Mouse (Mus musculus): ENCODE measurements at regions not wholly inside any gene's neighbourhood (a gene's known extent, or its start where the extent isn't known, plus 50 kb on each side); places are given as distances from the start of the nearest gene placed in this dataset.

DNA sequence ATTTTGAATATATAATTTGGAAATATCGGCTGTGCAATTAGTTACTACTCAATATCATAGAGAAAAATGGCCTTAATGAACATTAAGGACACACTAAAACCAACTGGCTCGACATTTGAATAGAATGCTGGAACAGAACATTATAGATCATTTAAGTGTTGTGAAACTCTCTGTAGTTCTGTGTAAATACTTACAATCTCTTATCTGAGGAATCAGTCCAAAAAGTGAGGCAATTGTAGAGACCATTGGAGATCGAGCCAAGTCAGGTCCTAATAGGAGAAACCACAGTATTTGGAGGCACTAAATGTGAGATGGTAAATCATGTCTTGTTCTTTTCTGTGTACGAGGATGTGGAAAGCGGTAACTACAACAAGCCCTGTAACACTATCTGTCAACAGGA lies 308.6 kb upstream of the Pitx2 start:
- ATAC-seq (ENCODE audit: low read depth) = no peak
- Histone ChIP-seq H3K36me3 (ENCODE audit: control insufficient read depth, insufficient read depth, low read length) (no peaks in the 10 kb centered on the region), H3K27me3 (ENCODE audit: control insufficient read depth, insufficient read depth, low read depth, low read length) (no peaks in the 10 kb centered on the region), H3K4me1 (replicated peaks; ENCODE audit: control insufficient read depth, insufficient read depth, low read length) (no peaks in the 10 kb centered on the region), H3K27ac (ENCODE audit: low read length) (no peak overlapping the region), H3K4me2 (ENCODE audit: low read depth, low read length) (no peak overlapping the region), H3K9ac (ENCODE audit: low read length) (no peak overlapping the region), H3K4me3 (ENCODE audit: low read length) (no peak overlapping the region), H3K9me3 (ENCODE audit: control insufficient read depth, low read length) (no peaks in the 10 kb centered on the region)
- 67% methylated on average over 5 of the region's 5 CpGs for WGBS

DNA sequence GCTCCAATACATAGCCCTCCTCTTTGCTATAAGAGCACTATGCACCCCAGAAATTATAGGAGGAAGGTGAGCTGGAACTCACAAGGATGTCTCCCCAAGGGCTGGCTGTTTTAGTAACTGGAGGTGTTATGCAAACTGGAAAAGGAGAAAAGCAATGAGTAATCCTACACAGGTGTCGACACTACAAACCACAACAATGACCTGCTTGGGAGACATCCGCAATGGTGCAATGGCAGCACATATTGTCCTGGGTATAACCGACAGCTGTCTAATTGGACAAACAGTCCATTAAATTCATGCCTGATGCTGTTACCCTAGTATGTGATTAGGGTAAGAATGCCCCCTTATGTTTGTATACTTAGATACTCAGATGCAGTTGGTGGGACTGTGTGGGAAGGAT lies 303.1 kb upstream of the Pitx2 start:
- Histone ChIP-seq H3K4me3 (ENCODE audit: low read length) (no peak overlapping the region), H3K4me2 (ENCODE audit: low read depth, low read length) (no peak overlapping the region), H3K4me1 (replicated peaks; ENCODE audit: control insufficient read depth, insufficient read depth, low read length) (no peaks in the 10 kb centered on the region), H3K9ac (ENCODE audit: low read length) (no peak overlapping the region), H3K36me3 (ENCODE audit: control insufficient read depth, insufficient read depth, low read length) (no peaks in the 10 kb centered on the region), H3K27me3 (ENCODE audit: control insufficient read depth, insufficient read depth, low read depth, low read length) (no peaks in the 10 kb centered on the region), H3K27ac (ENCODE audit: low read length) (no peak overlapping the region), H3K9me3 (ENCODE audit: control insufficient read depth, low read length) (no peaks in the 10 kb centered on the region)
- 93% methylated on average over 3 of the region's 3 CpGs for WGBS
- no peak for ATAC-seq (ENCODE audit: low read depth)

DNA sequence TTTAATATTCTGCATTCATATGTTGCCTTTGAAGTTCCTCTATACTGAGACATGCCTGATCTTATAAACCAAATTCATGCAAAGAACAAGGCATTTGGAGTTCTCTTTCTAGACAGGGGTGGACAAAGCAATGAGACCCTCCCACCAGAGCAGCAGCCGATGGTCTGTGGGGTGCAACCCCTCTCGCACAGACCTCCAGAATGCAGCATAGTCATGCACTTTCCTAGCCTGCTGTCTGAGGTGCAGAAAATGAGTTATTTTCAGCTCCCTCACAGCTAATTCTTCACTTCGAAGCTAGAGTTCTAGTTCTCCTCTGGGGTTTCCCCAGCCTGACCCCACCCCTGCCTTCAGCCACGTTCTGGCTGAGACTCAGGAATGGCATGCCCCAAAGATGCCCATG lies 288.6 kb upstream of the Pitx2 start:
- Histone ChIP-seq H3K9ac (ENCODE audit: low read length) (no peak overlapping the region), H3K4me2 (ENCODE audit: low read depth, low read length) (no peak overlapping the region), H3K36me3 (ENCODE audit: control insufficient read depth, insufficient read depth, low read length) (no peaks in the 10 kb centered on the region), H3K4me1 (replicated peaks; ENCODE audit: control insufficient read depth, insufficient read depth, low read length) (no peaks in the 10 kb centered on the region), H3K27me3 (ENCODE audit: control insufficient read depth, insufficient read depth, low read depth, low read length) (no peaks in the 10 kb centered on the region), H3K27ac (ENCODE audit: low read length) (no peak overlapping the region), H3K4me3 (ENCODE audit: low read length) (no peak overlapping the region), H3K9me3 (ENCODE audit: control insufficient read depth, low read length) (no peaks in the 10 kb centered on the region)
- WGBS = 31% methylated on average over 4 of the region's 4 CpGs
- ATAC-seq (ENCODE audit: low read depth) = no peak

DNA sequence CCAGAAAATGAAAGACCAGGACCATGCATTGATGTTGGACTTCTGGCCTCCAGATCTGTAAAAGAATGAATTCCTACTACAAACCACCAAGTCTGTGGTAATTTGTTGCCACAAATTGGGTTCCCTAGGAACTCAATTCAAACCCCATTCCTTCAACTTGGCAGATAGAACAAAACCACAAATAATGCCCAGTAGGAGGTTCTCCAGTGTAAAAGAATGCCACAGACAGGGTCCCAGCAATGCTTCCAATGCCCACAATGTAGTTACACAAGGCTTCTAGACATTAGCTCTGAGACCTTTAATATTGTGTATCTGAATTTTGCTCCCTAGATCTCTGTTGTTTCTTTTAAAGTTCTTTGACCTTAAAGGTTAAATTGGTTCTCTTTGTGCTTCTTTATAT lies 278.2 kb upstream of the Pitx2 start:
- no peaks in the 10 kb centered on the region for H3K9me3 ChIP-seq (ENCODE audit: control insufficient read depth, low read length)
- H3K4me1 ChIP-seq (replicated peaks; ENCODE audit: control insufficient read depth, insufficient read depth, low read length) = no peaks in the 10 kb centered on the region
- no peak overlapping the region for H3K4me3 ChIP-seq (ENCODE audit: low read length)
- H3K27ac ChIP-seq (ENCODE audit: low read length) = no peak overlapping the region
- no peaks in the 10 kb centered on the region for H3K27me3 ChIP-seq (ENCODE audit: control insufficient read depth, insufficient read depth, low read depth, low read length)
- ATAC-seq (ENCODE audit: low read depth) = no peak
- H3K4me2 ChIP-seq (ENCODE audit: low read depth, low read length) = no peak overlapping the region
- H3K9ac ChIP-seq (ENCODE audit: low read length) = no peak overlapping the region
- H3K36me3 ChIP-seq (ENCODE audit: control insufficient read depth, insufficient read depth, low read length) = no peaks in the 10 kb centered on the region

DNA sequence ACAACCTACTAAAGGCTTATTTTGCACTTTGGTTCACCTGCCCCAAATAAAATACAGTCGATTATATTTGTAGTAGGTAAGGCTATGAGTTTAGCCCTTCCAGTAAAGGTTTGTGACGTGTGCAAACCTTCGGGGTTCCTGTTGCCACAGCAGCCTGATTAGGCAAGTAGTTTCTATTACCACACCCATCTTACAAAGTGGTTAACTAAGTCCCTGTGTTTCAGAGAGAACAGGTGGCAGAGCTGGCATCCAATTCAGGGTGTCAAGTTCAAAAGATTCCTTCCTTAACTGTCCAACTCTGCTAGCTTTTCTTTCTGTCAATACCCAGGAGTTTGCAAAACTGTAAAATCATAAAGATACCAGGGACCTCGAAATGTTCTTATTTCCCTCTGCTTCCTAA lies 277.5 kb upstream of the Pitx2 start:
- no peak overlapping the region for H3K9ac ChIP-seq (ENCODE audit: low read length)
- H3K36me3 ChIP-seq (ENCODE audit: control insufficient read depth, insufficient read depth, low read length) = no peaks in the 10 kb centered on the region
- H3K27me3 ChIP-seq (ENCODE audit: control insufficient read depth, insufficient read depth, low read depth, low read length) = no peaks in the 10 kb centered on the region
- H3K27ac ChIP-seq (ENCODE audit: low read length) = no peak overlapping the region
- no peaks in the 10 kb centered on the region for H3K4me1 ChIP-seq (replicated peaks; ENCODE audit: control insufficient read depth, insufficient read depth, low read length)
- H3K4me3 ChIP-seq (ENCODE audit: low read length) = no peak overlapping the region
- H3K4me2 ChIP-seq (ENCODE audit: low read depth, low read length) = no peak overlapping the region
- 68% methylated on average over 4 of the region's 4 CpGs for WGBS
- no peak for ATAC-seq (ENCODE audit: low read depth)
- no peaks in the 10 kb centered on the region for H3K9me3 ChIP-seq (ENCODE audit: control insufficient read depth, low read length)

DNA sequence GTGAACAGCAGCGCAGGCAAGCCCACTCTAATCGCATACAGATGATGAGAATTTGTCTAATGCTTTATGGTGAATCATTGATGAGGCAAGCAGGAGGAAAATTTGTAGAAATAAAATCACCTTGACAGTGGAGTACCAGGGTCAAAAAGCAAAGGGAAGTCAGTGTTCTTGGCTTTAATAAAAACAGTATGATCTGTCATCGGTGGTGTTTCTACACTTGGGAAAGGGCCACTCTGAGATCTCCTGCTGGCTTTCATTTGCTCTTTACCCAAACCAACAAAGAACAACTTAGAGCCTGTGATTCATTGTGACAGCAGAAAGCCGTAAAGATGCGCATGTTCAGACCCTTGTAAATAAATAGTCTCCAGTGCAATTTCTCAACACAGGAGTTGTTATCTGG lies 261.1 kb upstream of the Pitx2 start:
- no peak for ATAC-seq (ENCODE audit: low read depth)
- no peak overlapping the region for H3K4me3 ChIP-seq (ENCODE audit: low read length)

DNA sequence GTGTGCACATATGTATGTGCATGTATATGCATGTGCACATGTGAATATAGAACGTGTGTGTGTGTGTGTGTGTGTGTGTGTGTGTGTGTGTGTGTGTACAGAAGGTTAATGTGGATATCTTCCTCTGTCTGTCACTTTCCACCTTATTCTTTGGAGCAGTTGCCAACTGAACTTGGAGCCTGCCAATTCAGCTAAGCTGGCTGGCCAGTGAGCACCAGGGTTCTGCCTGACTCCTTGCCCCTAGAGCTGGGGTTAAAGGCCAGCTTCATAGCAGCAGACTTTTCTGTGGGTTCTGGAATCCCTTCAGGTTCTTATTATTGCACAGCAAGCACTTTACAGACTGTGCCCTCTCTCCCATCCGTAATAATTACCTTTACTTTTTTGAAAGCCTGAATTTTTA lies 258.5 kb upstream of the Pitx2 start:
- ATAC-seq (ENCODE audit: low read depth) = no peak
- no peak overlapping the region for H3K27ac ChIP-seq (ENCODE audit: low read length)

More for the DNA sequence above, 261.1 kb upstream of the Pitx2 start:
- Histone ChIP-seq H3K36me3 (ENCODE audit: control insufficient read depth, insufficient read depth, low read length) (no peaks in the 10 kb centered on the region), H3K27me3 (ENCODE audit: control insufficient read depth, insufficient read depth, low read depth, low read length) (no peaks in the 10 kb centered on the region), H3K9ac (ENCODE audit: low read length) (no peak overlapping the region), H3K4me1 (replicated peaks; ENCODE audit: control insufficient read depth, insufficient read depth, low read length) (no peaks in the 10 kb centered on the region), H3K9me3 (ENCODE audit: control insufficient read depth, low read length) (no peaks in the 10 kb centered on the region), H3K4me2 (ENCODE audit: low read depth, low read length) (no peak overlapping the region), H3K27ac (ENCODE audit: low read length) (no peak overlapping the region)
- WGBS = 74% methylated on average over 5 of the region's 5 CpGs

DNA sequence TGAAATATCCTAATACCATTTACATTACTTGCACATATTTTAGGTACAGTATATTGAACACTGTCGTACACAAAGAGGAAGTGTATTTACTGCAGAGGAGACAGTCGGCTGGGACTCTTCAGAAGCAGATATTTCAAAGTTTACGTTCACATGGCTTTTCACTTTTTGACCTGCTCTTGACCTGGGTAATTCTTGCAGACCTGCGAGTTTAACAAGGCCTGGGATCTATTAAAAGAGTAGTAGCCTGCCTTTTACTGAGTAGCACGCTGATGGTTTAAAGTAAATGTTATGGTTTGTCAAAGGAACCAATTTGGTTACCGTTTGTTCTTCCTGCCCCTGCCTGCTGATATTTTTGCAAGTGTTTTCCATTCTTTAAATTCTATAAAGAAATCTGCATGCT lies 255.0 kb upstream of the Pitx2 start:
- no peaks in the 10 kb centered on the region for H3K9me3 ChIP-seq (ENCODE audit: control insufficient read depth, low read length)
- no peaks in the 10 kb centered on the region for H3K4me1 ChIP-seq (replicated peaks; ENCODE audit: control insufficient read depth, insufficient read depth, low read length)
- no peak overlapping the region for H3K4me2 ChIP-seq (ENCODE audit: low read depth, low read length)
- no peak overlapping the region for H3K9ac ChIP-seq (ENCODE audit: low read length)
- 20% methylated on average over 6 of the region's 6 CpGs for WGBS
- no peak overlapping the region for H3K27ac ChIP-seq (ENCODE audit: low read length)
- no peaks in the 10 kb centered on the region for H3K36me3 ChIP-seq (ENCODE audit: control insufficient read depth, insufficient read depth, low read length)
- no peak for ATAC-seq (ENCODE audit: low read depth)
- H3K27me3 ChIP-seq (ENCODE audit: control insufficient read depth, insufficient read depth, low read depth, low read length) = no peaks in the 10 kb centered on the region
- H3K4me3 ChIP-seq (ENCODE audit: low read length) = no peak overlapping the region

More for the DNA sequence above, 258.5 kb upstream of the Pitx2 start:
- H3K4me3 ChIP-seq (ENCODE audit: low read length) = no peak overlapping the region
- H3K27me3 ChIP-seq (ENCODE audit: control insufficient read depth, insufficient read depth, low read depth, low read length) = no peaks in the 10 kb centered on the region
- no peaks in the 10 kb centered on the region for H3K4me1 ChIP-seq (replicated peaks; ENCODE audit: control insufficient read depth, insufficient read depth, low read length)
- H3K9ac ChIP-seq (ENCODE audit: low read length) = no peak overlapping the region
- H3K9me3 ChIP-seq (ENCODE audit: control insufficient read depth, low read length) = no peaks in the 10 kb centered on the region
- H3K36me3 ChIP-seq (ENCODE audit: control insufficient read depth, insufficient read depth, low read length) = no peaks in the 10 kb centered on the region
- 78% methylated on average over 2 of the region's 2 CpGs for WGBS
- H3K4me2 ChIP-seq (ENCODE audit: low read depth, low read length) = no peak overlapping the region

DNA sequence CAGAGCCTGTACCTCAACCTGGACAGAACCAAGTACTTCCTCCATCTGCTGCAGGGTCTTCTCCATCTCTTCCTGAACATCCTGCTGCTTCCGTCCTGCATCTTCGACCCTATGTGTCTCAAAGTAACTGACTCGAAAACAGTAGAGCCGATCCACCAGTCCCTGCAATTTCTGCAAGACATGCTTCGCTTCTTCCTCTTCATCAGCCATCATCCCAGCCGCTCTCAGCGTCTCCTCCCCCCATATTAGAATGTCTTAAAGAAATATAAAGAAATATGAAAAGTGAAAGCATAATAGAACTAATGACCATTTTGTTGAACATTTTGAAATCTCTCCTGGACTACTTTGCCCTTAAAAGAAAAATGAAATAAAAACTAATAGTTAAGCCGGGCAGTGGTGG lies 244.8 kb upstream of the Pitx2 start:
- Histone ChIP-seq H3K36me3 (ENCODE audit: control insufficient read depth, insufficient read depth, low read length) (no peaks in the 10 kb centered on the region), H3K27ac (ENCODE audit: low read length) (no peak overlapping the region), H3K27me3 (ENCODE audit: control insufficient read depth, insufficient read depth, low read depth, low read length) (no peaks in the 10 kb centered on the region), H3K4me3 (ENCODE audit: low read length) (no peak overlapping the region), H3K4me2 (ENCODE audit: low read depth, low read length) (no peak overlapping the region), H3K9ac (ENCODE audit: low read length) (no peak overlapping the region), H3K9me3 (ENCODE audit: control insufficient read depth, low read length) (no peaks in the 10 kb centered on the region), H3K4me1 (replicated peaks; ENCODE audit: control insufficient read depth, insufficient read depth, low read length) (no peaks in the 10 kb centered on the region)
- ATAC-seq (ENCODE audit: low read depth) = no peak
- WGBS = 92% methylated on average over 8 of the region's 8 CpGs

DNA sequence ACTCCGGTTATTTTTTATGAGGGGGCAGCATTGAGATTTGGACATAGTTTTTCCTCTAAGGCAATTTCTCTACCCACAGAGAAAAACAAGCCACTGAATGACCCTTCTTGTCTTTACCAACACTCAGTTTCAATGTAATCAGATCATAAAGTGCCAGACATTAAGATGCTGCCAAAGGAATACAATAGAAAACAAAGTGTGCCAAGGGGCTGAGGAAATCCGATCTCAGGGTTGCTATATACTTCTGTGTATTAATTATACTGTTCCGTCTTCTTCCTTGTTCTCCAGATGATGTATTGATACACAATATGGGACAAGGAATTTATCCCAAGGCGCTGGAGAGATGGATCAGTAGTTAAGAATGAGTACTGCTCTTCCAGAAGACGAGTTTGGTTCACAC lies 222.9 kb upstream of the Pitx2 start:
- Histone ChIP-seq H3K27ac (ENCODE audit: low read length) (no peak overlapping the region), H3K4me2 (ENCODE audit: low read depth, low read length) (no peak overlapping the region), H3K36me3 (ENCODE audit: control insufficient read depth, insufficient read depth, low read length) (no peaks in the 10 kb centered on the region), H3K4me3 (ENCODE audit: low read length) (no peak overlapping the region), H3K9ac (ENCODE audit: low read length) (no peak overlapping the region), H3K9me3 (ENCODE audit: control insufficient read depth, low read length) (no peaks in the 10 kb centered on the region), H3K27me3 (ENCODE audit: control insufficient read depth, insufficient read depth, low read depth, low read length) (no peaks in the 10 kb centered on the region), H3K4me1 (replicated peaks; ENCODE audit: control insufficient read depth, insufficient read depth, low read length) (no peaks in the 10 kb centered on the region)
- 72% methylated on average over 5 of the region's 5 CpGs for WGBS
- ATAC-seq (ENCODE audit: low read depth) = no peak

Measured in lung, embryonic 16.5 days (tissue).